In the genomic region with DNA sequence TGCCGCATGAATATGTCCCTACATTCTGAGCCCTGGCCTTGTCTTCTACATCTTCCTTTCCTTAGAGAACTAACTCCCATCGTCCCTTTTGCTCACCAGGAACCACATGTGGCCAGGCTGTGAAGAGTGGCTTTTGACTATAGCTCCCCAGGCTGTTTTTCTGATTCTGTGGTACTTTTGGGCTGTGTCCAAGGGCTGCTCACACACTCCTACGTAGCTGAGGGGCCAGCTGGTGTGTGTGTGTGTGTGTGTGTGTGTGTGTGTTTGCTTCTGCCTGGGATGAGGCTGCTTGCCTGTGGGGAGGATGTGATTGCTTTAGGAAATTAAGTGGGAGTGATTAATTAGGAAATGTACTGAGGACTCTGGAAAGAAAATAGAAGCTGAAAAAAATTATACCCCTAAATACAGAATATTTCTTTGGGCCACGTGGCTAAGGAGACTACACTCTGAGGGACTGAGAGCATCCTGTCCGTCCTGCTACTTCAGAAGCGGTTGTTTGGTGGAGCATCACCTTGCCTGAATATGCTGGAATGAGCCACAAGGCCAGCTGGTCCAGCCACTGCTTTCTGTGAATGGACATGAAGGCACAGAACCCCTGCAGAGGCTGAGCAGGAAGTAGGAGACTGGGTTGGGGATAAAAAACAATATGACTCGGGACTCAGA, we compare ENCODE assay signal across 10 mouse cellular contexts. TPM values are rescaled to one million over a fixed set of nuclear protein-coding genes. Genes with fewer than 3 reads are reported as not detected.
DNase-seq lines count a peak whose midpoint lies in the region; ATAC-seq lines count a peak whose summit lies in the region.
"Had no signal": no experiment of that assay in that cellular context is flagged by ENCODE, and none has a peak within 500 bp of the region (broad histone marks: within the 10 kb centered on the region; RNA-seq: fewer than 3 reads in every experiment).

No protein-coding gene starts in this region.

- intact Hi-C loops in left cerebral cortex, postnatal 36 days (cut with DNase I): no loop called here

- no peaks in the 10 kb centered on the region for H3K36me3 ChIP-seq in hindbrain, embryonic 13.5 days
- H3K36me3 ChIP-seq in hindbrain, embryonic 11.5 days (ENCODE audit: control insufficient read depth, insufficient read depth, low read length): no peaks in the 10 kb centered on the region
- H3K36me3 ChIP-seq: limb, embryonic 12.5 days had no signal

- peaks cover 10% of the 10 kb centered on the region; the same call in 1 of the 2 replicates for H3K27me3 ChIP-seq in hindbrain, embryonic 13.5 days
- H3K27me3 ChIP-seq in hindbrain, embryonic 11.5 days (ENCODE audit: control insufficient read depth, insufficient read depth, low read length): no peaks in the 10 kb centered on the region
- H3K27me3 ChIP-seq: limb, embryonic 12.5 days had no signal

- no peak for DNase-seq in hindbrain, embryonic 11.5 days (ENCODE audit: low spot score)
- DNase-seq in brain, adult 2 months (ENCODE audit: low read depth, low spot score): peak; percentile 91
- DNase-seq in frontal cortex, adult 2 months (ENCODE audit: extremely low spot score in 1 of 2, low spot score in 1 of 2): peak; percentile 70 to 81
- DNase-seq in left cerebral cortex, postnatal 36 days (ENCODE audit: low spot score in 2 of 2): peak; percentile 65 to 70
- DNase-seq in urinary bladder, adult 2 months (ENCODE audit: low spot score): no peak
- DNase-seq in B cell, adult 2 months: no peak

- 58% methylated on average over 7 of the region's 7 CpGs for WGBS in hindbrain, embryonic 13.5 days
- 74% methylated on average over 7 of the region's 7 CpGs for WGBS in hindbrain, embryonic 11.5 days

- no peaks in the 10 kb centered on the region for H3K9me3 ChIP-seq in hindbrain, embryonic 13.5 days
- no peaks in the 10 kb centered on the region for H3K9me3 ChIP-seq in hindbrain, embryonic 11.5 days (ENCODE audit: control insufficient read depth, low read length)
- H3K9me3 ChIP-seq: limb, embryonic 12.5 days had no signal

- ATAC-seq in hindbrain, embryonic 13.5 days (ENCODE audit: low FRiP score): peak; percentile 65; the same call in 1 of the 2 replicates
- no peak for ATAC-seq in hindbrain, embryonic 11.5 days (ENCODE audit: low FRiP score)
- ATAC-seq in CD4-positive, CD25-positive, alpha-beta regulatory T cell, adult 4 months: no peak

- H3K4me2 ChIP-seq in hindbrain, embryonic 13.5 days: no peak overlapping the region
- H3K4me2 ChIP-seq in hindbrain, embryonic 11.5 days (replicated peaks; ENCODE audit: low read depth, low read length): no peak overlapping the region
- H3K4me2 ChIP-seq: limb, embryonic 12.5 days had no signal

- H3K4me3 ChIP-seq in hindbrain, embryonic 13.5 days: no peak overlapping the region
- no peak overlapping the region for H3K4me3 ChIP-seq in hindbrain, embryonic 11.5 days (ENCODE audit: low read depth, low read length)
- H3K4me3 ChIP-seq: limb, embryonic 12.5 days had no signal

- no peak overlapping the region for H3K27ac ChIP-seq in hindbrain, embryonic 13.5 days
- H3K27ac ChIP-seq in hindbrain, embryonic 11.5 days (ENCODE audit: low read depth, low read length): no peak overlapping the region
- H3K27ac ChIP-seq: limb, embryonic 12.5 days had no signal

- no peak overlapping the region for H3K9ac ChIP-seq in hindbrain, embryonic 13.5 days
- H3K9ac ChIP-seq in hindbrain, embryonic 11.5 days (ENCODE audit: low read depth, low read length): no peak overlapping the region
- H3K9ac ChIP-seq: limb, embryonic 12.5 days had no signal

- peaks cover 11% of the 10 kb centered on the region; the same call in 1 of the 2 replicates for H3K4me1 ChIP-seq in hindbrain, embryonic 13.5 days (replicated peaks)
- no peaks in the 10 kb centered on the region for H3K4me1 ChIP-seq in hindbrain, embryonic 11.5 days (replicated peaks; ENCODE audit: control insufficient read depth, insufficient read depth, low read length)

RNA-seq across cellular contexts. Expression of a gene that starts 21.8 kb away (rescaled TPM):
- 25.9 and 28.7 TPM in 2 replicates for polyA plus RNA-seq in hindbrain, embryonic 13.5 days (2015; fragmentation: Nextera tagmentation; extraction: Ambion mirVana)
- polyA plus RNA-seq in hindbrain, embryonic 11.5 days (2014; fragmentation: Nextera tagmentation; extraction: Ambion mirVana): 22.4 and 39.3 TPM in 2 replicates
- polyA plus RNA-seq in frontal cortex, adult 2 months (2012; rRNA removed): 10.8 and 11.3 TPM in 2 replicates
- 10 to 100 TPM; 43.7 to 71.5 TPM for total RNA-seq in left cerebral cortex, postnatal 36 days (2021)
- polyA plus RNA-seq in CD4-positive, CD25-positive, alpha-beta regulatory T cell, adult 4 months (2017; shearing (Covaris generic)): not detected
- 36.3 and 63.2 TPM in 2 replicates for polyA plus RNA-seq in urinary bladder, adult 2 months (2012; rRNA removed)
- total RNA-seq: common myeloid progenitor, adult 5-6 weeks had no signal

Comparison
In these comparisons a context has a peak if more than half of its experiments do, and no peak if none do; other contexts are left out.
1. DNase-seq: peak in brain, adult 2 months (single experiment), frontal cortex, adult 2 months (2 of 2) and left cerebral cortex, postnatal 36 days (2 of 2); none in hindbrain, embryonic 11.5 days (single experiment), urinary bladder, adult 2 months (single experiment) and B cell, adult 2 months (0 of 2).
2. RNA of a gene that starts 21.8 kb away (polyA plus RNA-seq): 22.4 to 39.3 TPM in hindbrain, embryonic 11.5 days, 36.3 to 63.2 TPM in urinary bladder, adult 2 months, 25.9 to 28.7 TPM in hindbrain, embryonic 13.5 days and 10.8 to 11.3 TPM in frontal cortex, adult 2 months; not detected in CD4-positive, CD25-positive, alpha-beta regulatory T cell, adult 4 months; every median in the first group is over 10 times any median in the second.